Mouse (Mus musculus) 416B (cell line): ENCODE results near the gene Anks3.

Experiments used
- DNase-seq: peaks from one replicate; pipeline ENCODE4 v3.0.0; 2011; ENCODE audit warnings: low read depth

Gene Anks3

DNA sequence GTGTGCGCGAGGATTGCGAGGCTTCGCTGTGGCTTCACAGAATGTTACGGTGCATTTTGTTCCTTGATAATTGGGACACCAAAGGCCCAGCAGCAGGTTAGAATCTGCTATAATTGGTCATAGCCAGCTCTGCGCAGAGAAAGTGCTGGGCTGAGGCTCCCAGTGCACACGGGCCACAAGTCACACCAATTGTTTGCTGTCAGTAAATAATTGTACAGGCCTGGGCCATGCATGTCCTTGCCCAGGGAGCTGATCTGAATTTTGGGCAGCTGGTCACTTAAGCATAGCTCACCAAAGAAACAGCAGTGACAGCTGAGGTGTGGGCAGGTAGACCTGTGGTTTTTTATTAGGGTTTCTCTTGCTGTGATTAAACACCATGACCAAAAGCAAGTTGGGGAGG lies 36.0 kb downstream of the Anks3 start:
- DNase-seq: no peak

DNA sequence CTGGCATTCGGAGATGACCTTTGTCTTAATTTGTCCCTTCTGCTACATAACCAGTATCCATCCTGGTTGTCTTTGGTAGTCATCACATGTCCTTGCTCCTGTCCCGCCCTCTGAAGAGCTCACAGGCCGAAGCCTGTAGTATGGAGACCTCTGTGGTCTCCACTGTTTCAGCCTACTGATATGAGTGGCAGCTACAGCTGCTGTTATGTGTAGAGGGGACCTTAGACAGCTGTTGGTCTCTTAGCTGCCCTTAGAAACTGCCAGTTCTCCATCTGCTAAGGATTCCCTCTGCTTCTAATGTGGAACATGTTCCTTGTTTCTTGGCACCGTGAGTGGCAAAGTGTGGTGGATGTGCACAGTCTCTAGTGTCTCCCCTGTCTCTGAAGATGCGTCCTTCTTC lies 40.0 kb downstream of the Anks3 start:
- no peak for DNase-seq

GRCm38 (mm10) chr16:4922481-4922880 lies 41.5 kb downstream of the Anks3 start:
- DNase-seq: no peak

GRCm38 (mm10) chr16:4920556-4920955 lies 43.4 kb downstream of the Anks3 start:
- peak; percentile 29 for DNase-seq

DNA sequence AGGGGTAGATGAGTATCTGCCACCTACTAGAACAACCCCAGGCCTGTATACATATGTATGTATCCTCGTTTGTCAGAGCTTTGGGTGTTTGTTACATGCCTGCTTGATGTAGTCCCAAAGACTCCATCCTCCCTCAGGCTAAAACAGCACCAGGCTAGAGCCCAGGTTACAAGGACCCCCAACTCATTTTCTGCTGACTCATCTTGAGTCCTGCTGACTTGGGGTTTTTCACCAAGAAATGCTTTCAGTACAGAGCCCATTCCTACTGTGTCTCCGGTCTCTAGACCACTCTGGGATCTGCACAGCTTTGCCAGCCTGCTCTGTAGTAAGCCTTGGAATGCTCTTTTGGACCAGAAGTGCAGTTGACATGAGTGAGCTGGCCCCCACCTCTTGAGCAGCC lies 47.4 kb downstream of the Anks3 start:
- DNase-seq: no peak

- no peak for DNase-seq
Measured at GRCm38 (mm10) chr16:4915931-4916330, 48.1 kb downstream of the Anks3 start.

DNA sequence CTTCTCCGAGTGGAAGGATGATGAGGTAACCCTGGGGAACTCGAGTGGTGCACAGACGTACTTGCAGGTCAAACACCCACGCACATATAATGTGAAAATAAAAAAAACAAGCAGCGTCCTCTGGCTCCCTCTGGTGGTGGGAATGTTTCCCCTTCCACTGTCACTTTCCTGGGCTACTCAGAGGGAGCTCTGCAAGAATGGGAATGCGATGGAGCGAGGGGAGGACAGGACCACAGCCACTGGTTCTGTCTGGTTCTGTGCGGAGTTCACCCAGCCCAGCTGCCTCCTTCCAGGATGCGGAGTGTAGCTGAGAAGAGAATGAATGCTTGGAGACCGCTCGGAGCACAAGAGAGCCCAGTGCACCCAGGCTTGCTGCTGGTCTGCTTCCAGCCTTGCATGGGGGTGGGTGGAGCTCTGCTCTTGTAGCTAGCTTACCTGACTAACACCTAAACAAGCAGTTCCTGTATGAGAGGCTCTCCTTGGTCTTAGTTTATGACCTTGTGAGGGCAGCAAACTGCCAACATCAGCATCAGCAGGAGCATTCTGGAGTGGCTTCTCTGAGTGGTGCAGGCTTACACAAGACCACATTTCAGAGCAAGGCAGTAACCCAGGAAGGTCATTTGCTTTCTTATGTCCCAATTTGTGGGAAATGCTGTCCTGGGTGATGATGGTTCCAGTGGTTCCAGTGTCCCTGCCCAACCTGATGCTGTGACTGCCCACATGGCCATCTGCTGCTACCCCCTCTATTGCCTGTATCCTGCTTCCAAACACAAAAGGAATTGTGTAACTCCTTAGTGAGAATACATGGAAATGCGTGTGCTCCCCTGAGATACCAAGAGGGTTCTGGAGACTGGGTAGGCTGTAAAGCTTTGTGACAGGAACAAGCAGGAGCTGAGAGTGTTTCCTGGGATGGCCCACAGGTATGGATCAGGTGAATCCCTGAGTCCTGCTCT lies 49.9 kb downstream of the Anks3 start:
- DNase-seq: peak; percentile 83

DNA sequence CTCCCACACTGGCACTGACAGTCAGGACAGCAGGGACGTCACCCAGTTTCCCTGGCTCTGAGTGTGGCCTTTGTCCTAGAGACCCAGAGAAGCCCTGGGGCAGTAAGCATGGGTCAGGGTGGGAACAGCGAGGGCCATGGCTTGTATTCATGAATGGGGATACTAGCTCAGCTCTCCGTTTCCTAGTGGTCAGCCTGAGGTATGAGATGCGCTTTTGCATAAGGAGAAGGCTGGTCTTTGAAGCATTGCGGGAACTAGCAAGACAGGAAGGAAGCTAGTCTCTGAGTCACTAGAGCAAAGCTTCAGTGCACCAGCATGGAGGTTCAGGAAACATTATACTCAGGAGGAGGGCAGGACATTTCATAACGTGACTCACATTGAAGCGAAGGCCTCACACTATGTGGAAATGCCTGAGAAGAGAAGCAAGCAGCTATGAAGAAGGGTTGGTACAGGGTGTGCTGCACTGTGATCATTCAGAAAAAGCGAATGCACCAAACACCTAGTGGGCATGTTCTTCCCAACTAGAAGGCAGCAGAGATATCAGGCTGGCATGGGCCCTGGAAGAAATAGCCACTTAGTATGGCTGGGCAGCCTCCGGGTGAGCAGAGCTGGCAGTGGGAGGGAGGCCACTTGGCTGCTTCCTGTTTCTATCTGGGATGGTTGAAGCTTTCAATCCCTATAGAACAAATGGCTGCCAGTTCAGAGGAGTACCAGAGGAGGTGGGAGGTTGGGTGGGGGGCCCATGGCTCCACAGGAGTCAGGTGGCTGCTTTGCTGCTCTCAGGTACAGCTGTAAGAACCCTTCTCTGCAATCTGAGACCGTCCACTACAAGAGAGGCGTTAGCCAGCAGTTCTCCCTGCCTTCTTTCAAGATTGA lies 50.9 kb downstream of the Anks3 start:
- DNase-seq: peak; percentile 97

GRCm38 (mm10) chr16:4912074-4912648 lies 51.8 kb downstream of the Anks3 start:
- DNase-seq: no peak

DNA sequence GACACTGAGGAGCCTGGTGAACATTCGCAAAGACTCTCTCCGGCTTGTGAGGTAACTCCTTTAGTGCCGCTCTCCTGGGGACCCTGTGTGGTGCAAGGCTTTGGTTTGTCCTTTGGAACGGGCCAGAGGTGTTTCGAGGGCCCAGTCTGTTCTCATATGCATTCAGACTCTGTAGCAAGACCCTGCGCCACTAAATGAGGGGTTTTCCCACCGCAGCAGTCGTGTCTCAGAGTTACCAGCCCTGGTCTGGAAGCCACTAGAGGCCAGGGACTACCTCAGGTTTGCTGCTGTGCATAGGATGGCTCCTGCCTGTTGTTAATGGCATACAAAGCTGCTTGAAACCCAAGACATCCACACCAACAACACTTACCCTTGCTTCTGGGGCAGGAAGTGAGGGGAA lies 53.2 kb downstream of the Anks3 start:
- no peak for DNase-seq

DNA sequence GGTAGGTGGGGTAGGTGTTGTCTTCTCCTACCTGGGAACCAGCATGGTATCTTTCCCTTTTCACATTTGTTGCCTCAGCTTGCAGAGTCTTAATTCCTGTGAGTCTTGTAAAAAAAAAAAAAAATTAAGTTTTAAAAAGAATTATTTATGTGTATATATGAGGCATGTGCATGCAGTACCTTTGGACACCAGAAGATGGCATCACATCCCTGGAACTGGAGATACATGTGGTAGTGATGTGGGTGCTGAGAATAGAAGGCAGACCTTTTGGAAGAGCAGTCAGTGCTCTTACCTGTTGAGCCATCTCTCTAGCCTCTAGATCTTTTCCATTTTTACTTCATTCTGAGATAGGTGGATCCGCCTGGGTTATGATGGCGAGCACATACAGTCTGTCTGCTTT lies 54.3 kb downstream of the Anks3 start:
- DNase-seq: peak; percentile 48

GRCm38 (mm10) chr16:4907972-4908371 lies 56.0 kb downstream of the Anks3 start:
- no peak for DNase-seq

DNA sequence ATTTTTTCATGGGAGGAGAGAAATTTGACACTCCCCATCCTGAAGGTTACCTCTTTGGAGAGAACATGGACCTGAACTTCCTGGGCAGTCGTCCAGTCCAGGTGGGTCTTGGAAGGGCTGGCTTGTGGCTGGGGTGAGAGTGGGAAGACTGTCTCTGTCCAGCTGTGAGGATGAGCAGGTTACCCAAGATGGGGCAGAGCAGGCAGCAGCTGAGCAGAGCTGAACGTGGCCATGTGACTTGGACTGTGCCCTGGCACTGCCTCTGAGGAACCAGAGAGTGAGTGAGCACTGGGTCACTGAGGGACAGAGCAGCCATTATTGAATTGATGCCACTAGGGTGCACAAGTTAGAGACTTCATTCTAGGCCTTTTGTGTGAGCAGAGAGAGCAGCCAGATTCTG lies 56.6 kb downstream of the Anks3 start:
- DNase-seq: no peak

DNA sequence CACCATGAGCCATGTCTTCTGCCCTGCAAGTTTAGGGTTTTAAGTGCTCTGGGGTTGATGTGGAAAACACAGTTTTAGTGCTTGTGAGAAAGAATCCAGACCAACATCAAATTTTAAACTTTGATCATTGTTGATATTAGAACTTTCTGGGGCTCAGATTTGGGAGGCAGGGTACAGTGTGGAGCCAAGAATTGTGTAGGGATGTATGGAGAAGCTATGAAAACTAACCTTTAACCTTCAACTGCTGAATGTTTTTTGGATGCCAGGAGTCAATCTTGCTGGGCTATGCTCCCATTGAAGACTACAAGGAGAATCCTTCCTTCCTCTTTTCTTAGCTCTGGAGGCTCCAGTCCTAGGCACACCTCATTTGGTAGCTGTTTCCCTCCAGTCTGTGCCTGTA lies 57.4 kb downstream of the Anks3 start:
- DNase-seq: no peak

DNA sequence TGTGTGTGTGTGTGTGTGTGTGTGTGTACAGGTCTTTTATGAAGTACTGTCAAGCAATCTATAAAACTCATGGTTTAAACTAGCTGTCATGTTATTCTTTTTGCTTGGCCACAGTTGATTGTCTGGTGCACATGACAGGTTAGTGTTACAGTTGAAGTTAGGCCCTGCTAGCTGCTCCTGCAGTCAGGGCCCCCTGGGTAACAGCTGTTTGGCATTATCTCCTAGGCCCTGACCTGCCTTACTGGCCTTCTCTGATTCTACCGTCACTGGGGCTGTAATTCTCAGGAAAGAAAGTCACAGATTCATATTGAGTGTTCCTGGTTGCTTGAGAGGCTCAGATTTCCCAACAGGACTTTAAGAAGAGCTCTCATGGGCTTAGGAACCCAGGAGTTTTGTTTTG lies 58.4 kb downstream of the Anks3 start:
- no peak for DNase-seq

GRCm38 (mm10) chr16:4904878-4905277 lies 59.1 kb downstream of the Anks3 start:
- DNase-seq: no peak

- no peak for DNase-seq
Measured at GRCm38 (mm10) chr16:4903491-4904102, 60.4 kb downstream of the Anks3 start.

GRCm38 (mm10) chr16:4902390-4902789 lies 61.6 kb downstream of the Anks3 start:
- DNase-seq: no peak

DNA sequence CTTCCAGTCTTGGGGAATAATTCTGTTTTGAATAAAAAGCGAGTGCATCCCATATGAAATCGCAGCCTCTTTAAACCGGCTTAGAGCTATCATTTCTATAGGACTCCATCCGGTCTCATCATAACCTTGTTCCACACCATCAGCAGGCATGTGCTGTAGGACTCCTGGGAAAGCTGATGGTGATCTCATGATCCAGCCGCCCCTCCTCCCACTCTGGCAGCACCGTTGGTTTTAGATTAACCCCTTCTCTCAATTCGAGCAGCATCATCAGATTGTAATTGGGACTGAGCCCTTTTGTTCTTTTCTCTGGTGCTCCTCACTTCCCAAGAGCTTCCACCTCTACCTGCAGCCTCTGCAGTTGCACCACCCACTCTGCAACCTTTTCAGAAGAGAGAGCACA lies 62.8 kb downstream of the Anks3 start:
- no peak for DNase-seq

GRCm38 (mm10) chr16:4899711-4900110 lies 64.3 kb downstream of the Anks3 start:
- no peak for DNase-seq

- DNase-seq: no peak
Measured at GRCm38 (mm10) chr16:4898881-4899280, 65.1 kb downstream of the Anks3 start.

- DNase-seq: no peak
Measured at GRCm38 (mm10) chr16:4897146-4897730, 66.8 kb downstream of the Anks3 start.
